Mouse (Mus musculus): Measurements from ENCODE around the gene 4933430I17Rik.

The 4933430I17Rik gene

GRCm38 (mm10) chr4:62503374-62503970 lies 21.7 kb upstream of the 4933430I17Rik start, which contains the start of gene Hdhd3:
Hdhd3 (minus strand) TSS chr4:62503467.
- no peak for DNase-seq (ENCODE audit: low spot score)

- DNase-seq (ENCODE audit: low spot score) = no peak
Observed at GRCm38 (mm10) chr4:62505991-62506390, 19.2 kb upstream of the 4933430I17Rik start.

DNA sequence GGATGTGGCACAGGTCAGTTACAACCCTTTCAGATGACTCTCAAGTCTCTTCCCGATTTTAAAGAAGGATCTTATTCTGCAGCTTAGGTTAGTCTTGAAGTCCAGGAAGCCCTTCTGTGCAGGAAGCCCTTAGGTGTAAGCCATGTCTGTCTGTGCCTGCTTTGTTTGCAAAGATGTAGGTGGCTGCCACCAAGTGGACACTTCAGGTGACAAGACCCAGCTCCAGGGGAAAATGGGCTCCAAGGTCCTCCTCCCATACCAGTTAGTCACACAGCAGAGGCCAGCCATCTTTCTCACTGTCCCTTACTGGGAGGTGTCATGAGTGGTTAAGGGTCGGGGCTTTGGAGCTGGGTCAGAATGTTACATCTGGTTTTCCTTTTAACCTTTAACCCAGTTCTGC lies 18.4 kb upstream of the 4933430I17Rik start:
- no peak for DNase-seq (ENCODE audit: low spot score)

- no peak for DNase-seq (ENCODE audit: low spot score)
Observed at GRCm38 (mm10) chr4:62508839-62509238, 16.3 kb upstream of the 4933430I17Rik start.

DNA sequence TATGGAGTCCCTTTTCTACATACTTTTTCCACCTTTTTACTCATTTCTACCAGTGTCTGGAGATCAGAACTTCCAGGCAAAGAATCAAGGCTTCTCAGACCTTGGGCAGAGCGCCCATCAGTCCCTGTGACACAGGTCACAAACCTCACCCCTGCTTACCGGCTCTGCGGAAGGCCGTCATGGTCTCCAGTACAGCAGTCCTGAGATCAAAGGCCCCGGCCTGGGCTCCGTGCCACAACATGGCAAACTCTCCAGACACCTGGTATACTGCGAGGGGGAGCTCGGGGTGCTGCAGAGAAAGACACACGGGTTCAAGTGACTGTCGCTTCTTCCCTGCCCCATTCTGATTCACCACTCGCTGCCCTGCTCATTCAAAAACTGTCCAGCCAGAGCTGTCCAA lies 15.2 kb upstream of the 4933430I17Rik start:
- no peak for DNase-seq (ENCODE audit: low spot score)

GRCm38 (mm10) chr4:62513998-62514506 lies 11.1 kb upstream of the 4933430I17Rik start:
- DNase-seq (ENCODE audit: low spot score) = no peak

DNA sequence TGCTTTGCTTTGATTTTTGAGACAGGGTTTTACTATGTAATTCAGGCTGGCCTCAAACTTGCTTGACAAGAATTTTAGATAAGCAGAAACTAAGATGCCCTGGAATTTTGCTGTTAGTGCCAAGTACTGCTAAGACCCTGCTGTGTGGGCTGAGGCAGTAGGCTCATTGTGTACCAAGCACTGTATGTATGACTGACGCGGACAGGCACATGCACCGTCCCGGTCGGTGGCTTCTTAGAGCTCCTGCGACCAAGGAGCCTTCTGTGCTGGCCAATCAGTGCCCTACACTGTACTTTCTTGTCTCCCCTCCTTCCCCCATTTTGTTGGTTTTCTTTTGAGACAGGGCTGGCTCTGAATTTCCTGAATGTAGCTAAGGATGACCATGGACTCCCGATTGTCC lies 10.2 kb upstream of the 4933430I17Rik start:
- DNase-seq (ENCODE audit: low spot score) = no peak

DNA sequence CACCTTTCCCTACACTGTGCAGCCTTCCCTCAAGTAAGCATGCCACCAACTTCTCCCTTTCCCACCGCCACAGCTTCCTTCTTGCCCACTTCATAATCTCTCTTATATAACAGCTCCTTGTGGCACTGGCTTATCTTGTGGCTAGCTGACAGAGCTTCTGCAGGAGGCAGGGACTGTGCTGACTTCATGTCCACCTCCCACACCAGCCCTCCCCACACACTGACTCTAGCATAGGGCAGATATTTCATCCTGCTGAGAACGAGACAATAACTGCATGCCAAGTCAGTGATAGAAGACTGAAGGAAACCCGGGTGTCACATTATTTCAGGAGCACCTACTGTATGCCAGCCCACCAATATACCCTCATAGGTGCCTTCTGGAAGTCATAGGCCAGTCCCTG lies 9.7 kb upstream of the 4933430I17Rik start:
- no peak for DNase-seq (ENCODE audit: low spot score)

DNA sequence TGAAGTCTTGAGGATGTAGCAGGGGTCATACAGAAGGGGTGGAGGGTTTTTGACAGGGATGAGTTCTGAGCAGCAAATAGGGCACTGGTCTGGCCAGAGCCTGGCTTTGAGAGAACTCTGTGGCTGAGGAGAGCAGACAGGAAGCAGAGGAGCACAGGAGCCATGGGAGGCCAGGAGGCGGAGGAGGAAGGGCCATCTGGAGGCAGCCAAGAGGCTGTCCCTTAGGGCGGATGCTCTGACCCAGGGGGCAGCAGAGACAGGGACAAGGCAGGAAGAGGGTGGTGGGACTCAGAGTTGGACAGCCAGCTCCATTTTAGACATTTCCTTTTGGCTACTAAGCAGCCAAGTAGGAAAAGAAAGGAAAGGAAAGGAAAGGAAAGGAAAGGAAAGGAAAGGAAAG lies 9.1 kb upstream of the 4933430I17Rik start:
- no peak for DNase-seq (ENCODE audit: low spot score)

DNA sequence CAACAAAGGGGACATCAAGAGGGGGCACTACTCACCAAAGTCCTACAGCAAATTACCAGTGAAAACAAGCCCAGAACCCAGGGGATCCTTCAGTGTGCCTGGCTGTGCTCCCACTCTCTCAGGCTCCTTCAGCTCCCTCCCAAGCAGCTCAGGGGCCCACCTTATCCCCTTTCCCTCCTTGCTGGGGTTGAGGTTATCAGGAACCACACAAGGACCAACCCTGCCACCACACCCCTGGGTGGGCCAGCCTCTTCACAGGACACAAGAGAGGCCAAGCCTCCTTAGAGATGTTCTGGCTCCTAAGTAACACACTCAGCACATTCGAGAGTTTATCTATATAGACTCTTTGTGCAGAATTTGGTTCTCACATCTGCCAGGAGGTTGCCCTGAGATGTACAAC lies 8.6 kb upstream of the 4933430I17Rik start:
- no peak for DNase-seq (ENCODE audit: low spot score)

- no peak for DNase-seq (ENCODE audit: low spot score)
Observed at GRCm38 (mm10) chr4:62517046-62517445, 8.1 kb upstream of the 4933430I17Rik start.

DNA sequence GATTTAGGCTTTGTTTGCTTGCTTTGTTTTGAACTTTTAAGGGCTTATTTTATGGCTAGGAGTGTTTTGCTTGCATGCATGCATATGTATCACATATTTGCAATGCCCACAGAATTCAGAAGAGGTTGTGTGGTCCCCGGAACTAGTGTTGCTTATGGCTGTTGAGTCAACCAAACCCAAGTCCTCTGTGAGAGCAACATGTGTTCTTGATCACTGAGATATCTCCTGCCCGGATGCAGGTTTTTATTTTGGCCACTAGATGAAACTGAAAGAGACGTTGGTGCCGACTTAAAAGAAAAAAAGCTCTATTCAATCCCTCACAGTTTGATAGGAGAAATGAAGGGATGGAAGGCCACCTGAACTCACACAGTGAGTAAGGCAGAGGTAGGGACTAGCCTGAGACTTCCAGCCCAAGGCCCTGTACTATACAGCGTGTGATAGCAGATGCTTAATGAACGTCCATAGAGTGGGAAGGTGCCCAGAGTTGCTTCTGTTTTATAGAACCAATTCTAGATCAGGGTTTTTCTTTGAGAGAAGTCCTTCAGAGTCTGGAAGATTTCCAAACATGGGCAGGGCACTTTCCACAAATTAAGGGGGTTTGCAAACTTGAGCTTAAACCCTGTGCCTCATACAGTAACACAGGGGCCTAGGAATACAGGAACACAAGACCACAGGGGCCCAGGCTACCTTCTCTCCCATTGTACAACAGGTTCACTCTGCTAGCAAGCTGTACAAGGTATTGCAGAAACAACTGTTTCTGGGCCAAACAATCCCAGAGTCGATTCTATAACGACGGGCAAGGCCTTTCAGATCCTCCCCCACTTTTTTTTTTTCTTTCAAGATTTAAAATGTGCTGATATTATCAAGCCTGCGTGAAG lies 7.4 kb upstream of the 4933430I17Rik start:
- no peak for DNase-seq (ENCODE audit: low spot score)

- no peak for DNase-seq (ENCODE audit: low spot score)
Observed at GRCm38 (mm10) chr4:62518416-62519121, 6.6 kb upstream of the 4933430I17Rik start.

GRCm38 (mm10) chr4:62519122-62519848 lies 5.9 kb upstream of the 4933430I17Rik start:
- DNase-seq (ENCODE audit: low spot score) = no peak

- peak; percentile 63 for DNase-seq (ENCODE audit: low spot score)
Observed at GRCm38 (mm10) chr4:62519849-62520233, 5.3 kb upstream of the 4933430I17Rik start, which contains the start of gene Alad. Alad (minus strand) TSS chr4:62519918.

- no peak for DNase-seq (ENCODE audit: low spot score)
Observed at GRCm38 (mm10) chr4:62520892-62521400, 4.2 kb upstream of the 4933430I17Rik start.

GRCm38 (mm10) chr4:62525489-62525811 lies 281 bp downstream of the 4933430I17Rik start:
- DNase-seq (ENCODE audit: low spot score) = no peak

DNA sequence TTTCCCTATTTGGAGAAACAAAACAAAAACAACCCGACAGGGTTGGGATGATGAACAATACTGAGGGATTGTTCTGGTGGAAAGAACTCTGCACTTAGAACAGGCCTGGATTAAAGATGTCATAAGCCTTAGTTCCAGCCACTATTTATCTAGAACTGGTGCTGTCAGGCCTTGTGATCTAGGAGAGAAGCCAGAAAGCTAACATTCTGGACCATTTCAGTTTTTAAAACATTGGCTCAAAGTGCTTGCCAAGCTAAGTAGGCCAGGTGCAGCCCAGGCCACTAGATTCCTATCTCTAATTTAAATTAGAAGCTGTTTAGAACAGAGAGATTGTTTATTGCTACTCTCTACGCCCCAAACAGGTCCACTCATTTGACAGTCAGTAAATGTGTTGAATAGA lies 1.1 kb downstream of the 4933430I17Rik start:
- no peak for DNase-seq (ENCODE audit: low spot score)

- no peak for DNase-seq (ENCODE audit: low spot score)
Observed at GRCm38 (mm10) chr4:62527655-62528054, 2.5 kb downstream of the 4933430I17Rik start.

GRCm38 (mm10) chr4:62533729-62534128 lies 8.6 kb downstream of the 4933430I17Rik start:
- no peak for DNase-seq (ENCODE audit: low spot score)

- no peak for DNase-seq (ENCODE audit: low spot score)
Observed at GRCm38 (mm10) chr4:62541802-62542201, 16.6 kb downstream of the 4933430I17Rik start.

- DNase-seq (ENCODE audit: low spot score) = no peak
Observed at GRCm38 (mm10) chr4:62543782-62544181, 18.6 kb downstream of the 4933430I17Rik start.
